Comparison of ENCODE assay signal across 10 mouse cellular contexts in the genomic region with DNA sequence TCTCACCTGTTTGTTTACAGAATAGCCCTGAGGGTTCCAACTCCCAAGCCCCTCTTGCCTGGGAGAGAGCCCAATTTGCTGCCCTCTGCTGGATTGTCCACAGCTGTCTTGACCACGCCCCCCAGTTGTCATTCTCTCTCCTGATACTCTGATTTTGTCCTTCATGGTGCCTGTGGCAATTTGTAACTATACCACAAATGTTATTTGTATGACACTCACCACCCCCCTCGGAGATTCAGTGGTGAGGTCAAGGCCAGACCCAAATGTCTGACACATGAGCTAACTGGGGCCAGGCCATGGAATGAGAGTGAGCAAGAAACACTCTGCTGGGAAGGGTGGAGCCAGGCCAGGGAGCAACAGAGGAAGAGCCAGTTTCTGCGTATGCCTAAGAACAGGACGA. TPM values are rescaled to one million over a fixed set of nuclear protein-coding genes. Genes with fewer than 3 reads are reported as not detected.
DNase-seq lines count a peak whose midpoint lies in the region; ATAC-seq and TF ChIP-seq lines count a peak whose summit lies in the region.
"Had no signal": no experiment of that assay in that cellular context is flagged by ENCODE, and none has a peak within 500 bp of the region (broad histone marks: within the 10 kb centered on the region; RNA-seq: fewer than 3 reads in every experiment).

No protein-coding gene starts in this region.

- DNase-seq in gastrocnemius, postnatal 14 days = peak; percentile 32
- no peak for DNase-seq in gastrocnemius, adult 18-20 months (ENCODE audit: low spot score)
- DNase-seq in thymus, adult 2 months = peak; percentile 24
- no peak for DNase-seq in thymus, postnatal 36 days
- DNase-seq in embryonic facial prominence, embryonic 14.5 days (ENCODE audit: low spot score) = peak; percentile 32
- DNase-seq in lung, postnatal 10 days = peak; percentile 60
- no peak for DNase-seq in frontal cortex, postnatal 25 days (ENCODE audit: low spot score in 2 of 2)

- WGBS in thymus, adult 2 months = 86% methylated on average over 4 of the region's 4 CpGs
- WGBS in embryonic facial prominence, embryonic 14.5 days = 24% methylated on average over 4 of the region's 4 CpGs
- 30% methylated on average over 4 of the region's 4 CpGs for WGBS in heart, embryonic 11.5 days (ENCODE audit: insufficient replicate concordance)

- ATAC-seq in embryonic facial prominence, embryonic 14.5 days (ENCODE audit: low read depth) = no peak
- no peak for ATAC-seq in heart, embryonic 11.5 days (replicated peaks; ENCODE audit: insufficient number of reproducible peaks, low FRiP score, low TSS enrichment)

- H3K27me3 ChIP-seq in thymus, adult 2 months (ENCODE audit: control insufficient read depth, insufficient read depth, low read length) = no peaks in the 10 kb centered on the region
- no peaks in the 10 kb centered on the region for H3K27me3 ChIP-seq in embryonic facial prominence, embryonic 14.5 days (replicated peaks; ENCODE audit: control insufficient read depth, insufficient read depth, low read length)
- no peaks in the 10 kb centered on the region for H3K27me3 ChIP-seq in heart, embryonic 11.5 days (ENCODE audit: control insufficient read depth, insufficient read depth, low read length)

- TF ChIP-seq POLR2A in thymus, adult 2 months (IDR thresholded peaks at IDR 0.05; ENCODE audit: control insufficient read depth, extremely low read depth, insufficient read depth, low read length, poor library complexity) = no peak

- no peak overlapping the region for H3K9ac ChIP-seq in embryonic facial prominence, embryonic 14.5 days (ENCODE audit: low read depth, low read length)
- H3K9ac ChIP-seq in heart, embryonic 11.5 days (ENCODE audit: low read depth, low read length) = no peak overlapping the region

- H3K27ac ChIP-seq in thymus, adult 2 months (ENCODE audit: control insufficient read depth, insufficient read depth, low read length) = no peak overlapping the region
- H3K27ac ChIP-seq in embryonic facial prominence, embryonic 14.5 days (replicated peaks; ENCODE audit: low read depth, low read length) = no peak overlapping the region
- no peak overlapping the region for H3K27ac ChIP-seq in heart, embryonic 11.5 days (ENCODE audit: low read depth, low read length)

- intact Hi-C loops in gastrocnemius, postnatal 14 days (cut with DNase I; ENCODE audit: low total_unique reads) = no loop called here

- no peak for TF ChIP-seq CTCF in thymus, adult 2 months (IDR thresholded peaks at IDR 0.05; ENCODE audit: borderline replicate concordance, control insufficient read depth, extremely low read depth, insufficient read depth, low read length, poor library complexity)

- no peaks in the 10 kb centered on the region for H3K4me1 ChIP-seq in thymus, adult 2 months (replicated peaks; ENCODE audit: control insufficient read depth, insufficient read depth, low read length)
- H3K4me1 ChIP-seq in embryonic facial prominence, embryonic 14.5 days (ENCODE audit: control insufficient read depth, insufficient read depth, low read length) = no peaks in the 10 kb centered on the region
- peaks cover 8% of the 10 kb centered on the region; the same call in 1 of the 2 replicates for H3K4me1 ChIP-seq in heart, embryonic 11.5 days (ENCODE audit: control insufficient read depth, insufficient read depth, low read length)

- peaks cover 13% of the 10 kb centered on the region for H3K9me3 ChIP-seq in embryonic facial prominence, embryonic 14.5 days (ENCODE audit: control insufficient read depth, low read length)
- peaks cover 5% of the 10 kb centered on the region for H3K9me3 ChIP-seq in heart, embryonic 11.5 days (replicated peaks; ENCODE audit: control insufficient read depth, low read length)

- H3K36me3 ChIP-seq in thymus, adult 2 months (ENCODE audit: control insufficient read depth, insufficient read depth, low read length) = no peaks in the 10 kb centered on the region
- H3K36me3 ChIP-seq in embryonic facial prominence, embryonic 14.5 days (ENCODE audit: control insufficient read depth, insufficient read depth, low read length) = peaks cover 19% of the 10 kb centered on the region
- peaks cover 2% of the 10 kb centered on the region; the same call in 1 of the 2 replicates for H3K36me3 ChIP-seq in heart, embryonic 11.5 days (ENCODE audit: control insufficient read depth, insufficient read depth, low read length)

- H3K4me2 ChIP-seq in embryonic facial prominence, embryonic 14.5 days (ENCODE audit: low read depth, low read length) = no peak overlapping the region
- no peak overlapping the region for H3K4me2 ChIP-seq in heart, embryonic 11.5 days

- H3K4me3 ChIP-seq in thymus, adult 2 months (ENCODE audit: control insufficient read depth, insufficient read depth, low read length) = no peak overlapping the region
- H3K4me3 ChIP-seq in embryonic facial prominence, embryonic 14.5 days (ENCODE audit: low read depth, low read length) = no peak overlapping the region
- H3K4me3 ChIP-seq in heart, embryonic 11.5 days (ENCODE audit: low read depth, low read length) = no peak overlapping the region
- H3K4me3 ChIP-seq: myocyte had no signal

RNA-seq across cellular contexts. Expression of gene Dmkn, which starts 4.7 kb away (rescaled TPM):
- total RNA-seq in gastrocnemius, postnatal 14 days (2021) = under 1 TPM in 1 of 2 experiments, not detected in 1; 0.57 TPM
- under 1 TPM; 0.46 to 0.97 TPM for total RNA-seq in gastrocnemius, adult 18-20 months (2021)
- polyA plus RNA-seq in thymus, adult 2 months (2012; rRNA removed) = 26.3 and 35.6 TPM in 2 replicates
- polyA plus RNA-seq in embryonic facial prominence, embryonic 14.5 days (2014; fragmentation: Nextera tagmentation; extraction: Ambion mirVana) = 123 and 159 TPM in 2 replicates
- polyA plus RNA-seq in heart, embryonic 11.5 days (2014; fragmentation: Nextera tagmentation; extraction: Ambion mirVana) = 1.1 and 1.2 TPM in 2 replicates
- polyA plus RNA-seq: myocyte had no signal

RNA-seq across cellular contexts. Expression of gene Sbsn, which starts 7.6 kb away (rescaled TPM):
- 1 to 10 TPM; 3.7 to 4.1 TPM for total RNA-seq in gastrocnemius, postnatal 14 days (2021)
- total RNA-seq in gastrocnemius, adult 18-20 months (2021) = 1 to 10 TPM; 2.8 to 4.9 TPM
- polyA plus RNA-seq in thymus, adult 2 months (2012; rRNA removed) = 3.4 and 4.1 TPM in 2 replicates
- 12.4 and 33.7 TPM in 2 replicates for polyA plus RNA-seq in embryonic facial prominence, embryonic 14.5 days (2014; fragmentation: Nextera tagmentation; extraction: Ambion mirVana)
- polyA plus RNA-seq in heart, embryonic 11.5 days (2014; fragmentation: Nextera tagmentation; extraction: Ambion mirVana) = 0.49 and 0.56 TPM in 2 replicates

RNA-seq across cellular contexts. Expression of gene Gapdhs, which starts 15.4 kb away (rescaled TPM):
- total RNA-seq in gastrocnemius, postnatal 14 days (2021) = not detected
- not detected for total RNA-seq in gastrocnemius, adult 18-20 months (2021)
- polyA plus RNA-seq in thymus, adult 2 months (2012; rRNA removed) = 0.11 and 1.1 TPM in 2 replicates
- 0.33 and 0.38 TPM in 2 replicates for polyA plus RNA-seq in embryonic facial prominence, embryonic 14.5 days (2014; fragmentation: Nextera tagmentation; extraction: Ambion mirVana)
- 0.25 and 0.36 TPM in 2 replicates for polyA plus RNA-seq in heart, embryonic 11.5 days (2014; fragmentation: Nextera tagmentation; extraction: Ambion mirVana)

RNA-seq across cellular contexts. Expression of gene Krtdap, which starts 28.8 kb away (rescaled TPM):
- total RNA-seq in gastrocnemius, postnatal 14 days (2021) = 1 to 10 TPM; 3.4 to 3.6 TPM
- 1 to 10 TPM in 1 of 2 experiments, not detected in 1; 2.1 TPM for total RNA-seq in gastrocnemius, adult 18-20 months (2021)
- 11.9 and 18.3 TPM in 2 replicates for polyA plus RNA-seq in thymus, adult 2 months (2012; rRNA removed)
- 428 and 557 TPM in 2 replicates for polyA plus RNA-seq in embryonic facial prominence, embryonic 14.5 days (2014; fragmentation: Nextera tagmentation; extraction: Ambion mirVana)
- not detected in 2 replicates for polyA plus RNA-seq in heart, embryonic 11.5 days (2014; fragmentation: Nextera tagmentation; extraction: Ambion mirVana)
- polyA plus RNA-seq: heart, embryonic 14.5 days; myocyte had no signal

RNA-seq across cellular contexts. Expression of gene Tmem147, which starts 29.5 kb away (rescaled TPM):
- total RNA-seq in gastrocnemius, postnatal 14 days (2021) = 100 to 1,000 TPM; 222 to 233 TPM
- total RNA-seq in gastrocnemius, adult 18-20 months (2021) = 100 to 1,000 TPM; 215 to 233 TPM
- 161 and 204 TPM in 2 replicates for polyA plus RNA-seq in thymus, adult 2 months (2012; rRNA removed)
- polyA plus RNA-seq in embryonic facial prominence, embryonic 14.5 days (2014; fragmentation: Nextera tagmentation; extraction: Ambion mirVana) = 212 and 214 TPM in 2 replicates
- polyA plus RNA-seq in heart, embryonic 11.5 days (2014; fragmentation: Nextera tagmentation; extraction: Ambion mirVana) = 172 and 173 TPM in 2 replicates

Comparison
In these comparisons a context has a peak if more than half of its experiments do, and no peak if none do; other contexts are left out.
1. DNase-seq: peak in gastrocnemius, postnatal 14 days (single experiment), thymus, adult 2 months (single experiment), embryonic facial prominence, embryonic 14.5 days (single experiment) and lung, postnatal 10 days (single experiment); none in gastrocnemius, adult 18-20 months (single experiment), thymus, postnatal 36 days (0 of 2) and frontal cortex, postnatal 25 days (0 of 2).
2. RNA of gene Dmkn, which starts 4.7 kb away (polyA plus RNA-seq): 123 to 159 TPM in embryonic facial prominence, embryonic 14.5 days and 26.3 to 35.6 TPM in thymus, adult 2 months; 1.1 to 1.2 TPM in heart, embryonic 11.5 days; every median in the first group is over 10 times any median in the second.